Mouse (Mus musculus): ENCODE measurements around the gene Mfsd12.

Mfsd12 gene

GRCm38 (mm10) chr10:81404082-81404481, 46.8 kb downstream of the Mfsd12 start:
- peak in 1 of 2 experiments; percentile 66 for DNase-seq

GRCm38 (mm10) chr10:81404720-81405119, 47.4 kb downstream of the Mfsd12 start:
- peak; percentile 56 to 82 for DNase-seq

GRCm38 (mm10) chr10:81405588-81406201, 48.4 kb downstream of the Mfsd12 start:
- peak; percentile 76 to 78 for DNase-seq

GRCm38 (mm10) chr10:81406504-81407440, 49.5 kb downstream of the Mfsd12 start:
- peak in 1 of 2 experiments; percentile 46 for DNase-seq

- peak; percentile 86 to 95 for DNase-seq
Measured at GRCm38 (mm10) chr10:81407539-81408423, 50.5 kb downstream of the Mfsd12 start.

GRCm38 (mm10) chr10:81408424-81408729, 51.1 kb downstream of the Mfsd12 start:
- peak in 1 of 2 experiments; percentile 65 for DNase-seq

- peak; percentile 96 for DNase-seq
Measured at GRCm38 (mm10) chr10:81408871-81409291, 51.6 kb downstream of the Mfsd12 start.

GRCm38 (mm10) chr10:81409330-81409729, 52.0 kb downstream of the Mfsd12 start:
- DNase-seq = no peak

GRCm38 (mm10) chr10:81410350-81410749, 53.1 kb downstream of the Mfsd12 start:
- peak; percentile 50 to 83 for DNase-seq

GRCm38 (mm10) chr10:81410981-81411380, 53.7 kb downstream of the Mfsd12 start:
- DNase-seq = peak; percentile 61 to 83

GRCm38 (mm10) chr10:81411471-81412400, 54.4 kb downstream of the Mfsd12 start:
- peak; percentile 87 to 95 for DNase-seq

- DNase-seq = no peak
Measured at GRCm38 (mm10) chr10:81412586-81413309, 55.5 kb downstream of the Mfsd12 start.

GRCm38 (mm10) chr10:81413310-81414261, 56.3 kb downstream of the Mfsd12 start:
- peak; percentile 93 to 97 for DNase-seq

- DNase-seq = peak; percentile 75 to 92
Measured at GRCm38 (mm10) chr10:81414682-81415081, 57.4 kb downstream of the Mfsd12 start.

- no peak for DNase-seq
Measured at GRCm38 (mm10) chr10:81415146-81415545, 57.9 kb downstream of the Mfsd12 start.
